In genomic region chr1:168056479-168056878, GRCm38 (mm10) we compare ENCODE assay signal across 12 mouse cellular contexts.
DNase-seq lines count a peak whose midpoint lies in the region; ATAC-seq lines count a peak whose summit lies in the region.
"Had no signal": no experiment of that assay in that cellular context is flagged by ENCODE, and none has a peak within 500 bp of the region (broad histone marks: within the 10 kb centered on the region; RNA-seq: fewer than 3 reads in every experiment).

No protein-coding gene starts in this region.

- no peaks in the 10 kb centered on the region for H3K27me3 ChIP-seq in forebrain, embryonic 11.5 days (ENCODE audit: control insufficient read depth, insufficient read depth, low read length)
- H3K27me3 ChIP-seq in forebrain, embryonic 16.5 days (replicated peaks; ENCODE audit: control insufficient read depth, insufficient read depth, low read length), result no peaks in the 10 kb centered on the region
- no peaks in the 10 kb centered on the region for H3K27me3 ChIP-seq in kidney, embryonic 16.5 days (ENCODE audit: insufficient read depth, low read length)
- no peaks in the 10 kb centered on the region for H3K27me3 ChIP-seq in limb, embryonic 12.5 days
- H3K27me3 ChIP-seq: embryonic facial prominence, embryonic 15.5 days had no signal

- H3K4me2 ChIP-seq in forebrain, embryonic 11.5 days (ENCODE audit: low read depth, low read length, severe bottlenecking), result 0 out of 2 replicates have a peak overlapping the region, but pooled peaks have one; percentile 2
- no peak overlapping the region for H3K4me2 ChIP-seq in forebrain, embryonic 16.5 days (ENCODE audit: low read length)
- peak overlapping the region; percentile 34 for H3K4me2 ChIP-seq in kidney, embryonic 16.5 days (replicated peaks; ENCODE audit: low read depth, low read length)
- peak overlapping the region; percentile 26; the same call in 1 of the 2 replicates for H3K4me2 ChIP-seq in limb, embryonic 12.5 days
- H3K4me2 ChIP-seq: embryonic facial prominence, embryonic 15.5 days had no signal

- H3K4me3 ChIP-seq in forebrain, embryonic 11.5 days (ENCODE audit: low read depth, low read length), result no peak overlapping the region
- H3K4me3 ChIP-seq in forebrain, embryonic 16.5 days (replicated peaks; ENCODE audit: low read length), result no peak overlapping the region
- no peak overlapping the region for H3K4me3 ChIP-seq in kidney, embryonic 16.5 days (ENCODE audit: low read length)
- H3K4me3 ChIP-seq in limb, embryonic 12.5 days (replicated peaks), result no peak overlapping the region
- H3K4me3 ChIP-seq: embryonic facial prominence, embryonic 15.5 days; layer of hippocampus, adult 2 months had no signal

- no peak overlapping the region for H3K27ac ChIP-seq in forebrain, embryonic 11.5 days (ENCODE audit: low read depth, low read length)
- H3K27ac ChIP-seq in forebrain, embryonic 16.5 days (ENCODE audit: low read length), result no peak overlapping the region
- no peak overlapping the region for H3K27ac ChIP-seq in kidney, embryonic 16.5 days (ENCODE audit: low read length)
- no peak overlapping the region for H3K27ac ChIP-seq in limb, embryonic 12.5 days
- H3K27ac ChIP-seq: embryonic facial prominence, embryonic 15.5 days; layer of hippocampus, adult 2 months had no signal

- H3K9me3 ChIP-seq in forebrain, embryonic 11.5 days (ENCODE audit: control insufficient read depth, low read length), result no peaks in the 10 kb centered on the region
- no peaks in the 10 kb centered on the region for H3K9me3 ChIP-seq in forebrain, embryonic 16.5 days (ENCODE audit: control insufficient read depth, low read length)
- H3K9me3 ChIP-seq in kidney, embryonic 16.5 days (ENCODE audit: low read length), result no peaks in the 10 kb centered on the region
- H3K9me3 ChIP-seq in limb, embryonic 12.5 days, result no peaks in the 10 kb centered on the region
- H3K9me3 ChIP-seq: embryonic facial prominence, embryonic 15.5 days had no signal

- H3K9ac ChIP-seq in forebrain, embryonic 11.5 days (ENCODE audit: low read length), result no peak overlapping the region
- no peak overlapping the region for H3K9ac ChIP-seq in forebrain, embryonic 16.5 days (replicated peaks; ENCODE audit: low read depth, low read length)
- H3K9ac ChIP-seq in kidney, embryonic 16.5 days (replicated peaks; ENCODE audit: low read length), result no peak overlapping the region
- H3K9ac ChIP-seq in limb, embryonic 12.5 days (replicated peaks), result 0 out of 2 replicates have a peak overlapping the region, but pooled peaks have one; percentile 23
- H3K9ac ChIP-seq: embryonic facial prominence, embryonic 15.5 days had no signal

- peaks cover 4% of the 10 kb centered on the region; the same call in 1 of the 2 replicates for H3K4me1 ChIP-seq in forebrain, embryonic 11.5 days (replicated peaks; ENCODE audit: control insufficient read depth, insufficient read depth, low read length)
- H3K4me1 ChIP-seq in forebrain, embryonic 16.5 days (replicated peaks; ENCODE audit: control insufficient read depth, insufficient read depth, low read length), result no peaks in the 10 kb centered on the region
- H3K4me1 ChIP-seq in kidney, embryonic 16.5 days (ENCODE audit: insufficient read depth, low read length), result peaks cover 5% of the 10 kb centered on the region; the same call in 1 of the 2 replicates
- H3K4me1 ChIP-seq in limb, embryonic 12.5 days (replicated peaks), result no peaks in the 10 kb centered on the region
- H3K4me1 ChIP-seq: embryonic facial prominence, embryonic 15.5 days had no signal

- ATAC-seq in forebrain, embryonic 11.5 days (replicated peaks; ENCODE audit: low FRiP score), result peak; percentile 64; the same call in 1 of the 2 replicates
- no peak for ATAC-seq in forebrain, embryonic 16.5 days
- no peak for ATAC-seq in kidney, embryonic 16.5 days (ENCODE audit: low FRiP score, low TSS enrichment)
- ATAC-seq in limb, embryonic 12.5 days (ENCODE audit: insufficient number of reproducible peaks, insufficient read depth, low FRiP score, low TSS enrichment, low read depth), result no peak
- ATAC-seq: Patski had no signal

- DNase-seq in forebrain, embryonic 11.5 days (ENCODE audit: low spot score), result no peak
- DNase-seq in kidney, adult 18-20 months, result no peak
- peak; percentile 47 for DNase-seq in embryo, embryonic 10.5 days (ENCODE audit: low spot score)
- DNase-seq in cerebellum, adult 18-20 months, result no peak
- DNase-seq in adipocyte (ENCODE audit: low spot score), result no peak
- DNase-seq: gastrocnemius, postnatal 10 days had no signal

- H3K36me3 ChIP-seq in forebrain, embryonic 11.5 days (ENCODE audit: control insufficient read depth, insufficient read depth, low read length), result no peaks in the 10 kb centered on the region
- H3K36me3 ChIP-seq in forebrain, embryonic 16.5 days (ENCODE audit: control insufficient read depth, insufficient read depth), result no peaks in the 10 kb centered on the region
- H3K36me3 ChIP-seq in kidney, embryonic 16.5 days (ENCODE audit: insufficient read depth, low read length), result no peaks in the 10 kb centered on the region
- no peaks in the 10 kb centered on the region for H3K36me3 ChIP-seq in limb, embryonic 12.5 days
- H3K36me3 ChIP-seq: embryonic facial prominence, embryonic 15.5 days had no signal

- WGBS in forebrain, embryonic 11.5 days, result 5% methylated on average over 6 of the region's 7 CpGs
- 10% methylated on average over 4 of the region's 7 CpGs for WGBS in forebrain, embryonic 16.5 days
- 5% methylated on average over 7 of the region's 7 CpGs for WGBS in kidney, embryonic 16.5 days
- 10% methylated on average over 6 of the region's 7 CpGs for WGBS in limb, embryonic 12.5 days
